Mouse (Mus musculus): ENCODE data around the gene Thpo. TPM values are rescaled to one million over a fixed set of nuclear protein-coding genes. Genes with fewer than 3 reads are reported as not detected.

Gene Thpo
- total and polyA plus RNA-seq, 2 experiments from 2014 or later = 1.0 to 1.6 TPM

- 93% methylated on average over 21 of the region's 21 CpGs for WGBS
These were observed 25.9 kb downstream of the Thpo start for GRCm38 (mm10) chr16:20708220-20708938.

GRCm38 (mm10) chr16:20706407-20707055 is 27.8 kb downstream of the Thpo start:
- H3K9me3 ChIP-seq (ENCODE audit: low read length) = no peaks in the 10 kb centered on the region
- peaks cover 21% of the 10 kb centered on the region; the same call in 1 of the 2 replicates for H3K36me3 ChIP-seq (ENCODE audit: insufficient read depth, low read length)
- ATAC-seq = no peak
- no peak overlapping the region for H3K27ac ChIP-seq
- no peak overlapping the region for H3K9ac ChIP-seq (replicated peaks; ENCODE audit: low read length)
- H3K4me2 ChIP-seq (ENCODE audit: low read depth, low read length) = no peak overlapping the region
- H3K4me3 ChIP-seq (ENCODE audit: low read length) = no peak overlapping the region
- no peak for TF ChIP-seq CTCF (IDR thresholded peaks at IDR 0.05; ENCODE audit: low read depth)
- H3K4me1 ChIP-seq (ENCODE audit: insufficient read depth, low read length) = peaks cover 12% of the 10 kb centered on the region; the same call in 1 of the 2 replicates
- H3K27me3 ChIP-seq (ENCODE audit: insufficient read depth, low read length) = no peaks in the 10 kb centered on the region
- no peak for DNase-seq (ENCODE audit: low spot score)
- 89% methylated on average over 2 of the region's 2 CpGs for WGBS

More at GRCm38 (mm10) chr16:20708220-20708938, 25.9 kb downstream of the Thpo start:
- DNase-seq (ENCODE audit: low spot score) (no peak), ATAC-seq (peak; percentile 11; the same call in 1 of the 2 replicates)
- H3K4me2 ChIP-seq (ENCODE audit: low read depth, low read length) = no peak overlapping the region
- no peaks in the 10 kb centered on the region for H3K4me1 ChIP-seq (ENCODE audit: insufficient read depth, low read length)
- H3K4me3 ChIP-seq (ENCODE audit: low read length) = no peak overlapping the region
- H3K9ac ChIP-seq (replicated peaks; ENCODE audit: low read length) = no peak overlapping the region
- H3K27ac ChIP-seq = no peak overlapping the region
- no peaks in the 10 kb centered on the region for H3K27me3 ChIP-seq (ENCODE audit: insufficient read depth, low read length)
- H3K9me3 ChIP-seq (ENCODE audit: low read length) = no peaks in the 10 kb centered on the region
- peaks cover 27% of the 10 kb centered on the region; the same call in 1 of the 2 replicates for H3K36me3 ChIP-seq (ENCODE audit: insufficient read depth, low read length)
- no peak for TF ChIP-seq CTCF (IDR thresholded peaks at IDR 0.05; ENCODE audit: low read depth)

DNA sequence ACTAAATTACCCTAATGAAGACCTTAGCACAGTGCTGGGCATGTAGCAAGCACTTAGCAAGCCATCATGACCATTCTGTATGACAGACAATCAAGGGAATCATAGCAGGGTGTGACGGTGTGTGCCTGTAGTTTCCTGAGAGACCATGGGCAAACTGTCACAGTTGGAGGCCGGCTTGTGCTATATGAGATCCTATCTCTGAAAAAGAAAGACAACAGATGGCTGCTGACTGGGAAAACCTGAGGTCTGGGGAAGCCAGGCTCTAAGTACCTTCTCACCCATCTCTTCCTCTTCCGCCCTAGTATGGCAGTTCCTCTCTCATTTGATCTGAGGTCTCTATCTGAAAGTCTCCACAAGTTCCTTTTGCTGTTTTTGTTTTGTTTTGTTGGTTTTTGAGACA is 28.5 kb downstream of the Thpo start:
- WGBS = 60% methylated on average over 3 of the region's 3 CpGs
- H3K27ac ChIP-seq = no peak overlapping the region
- H3K36me3 ChIP-seq (ENCODE audit: insufficient read depth, low read length) = peaks cover 18% of the 10 kb centered on the region; the same call in 1 of the 2 replicates
- DNase-seq (ENCODE audit: low spot score) (no peak), ATAC-seq (no peak)
- no peak overlapping the region for H3K4me3 ChIP-seq (ENCODE audit: low read length)
- no peak overlapping the region for H3K4me2 ChIP-seq (ENCODE audit: low read depth, low read length)
- no peaks in the 10 kb centered on the region for H3K9me3 ChIP-seq (ENCODE audit: low read length)
- H3K4me1 ChIP-seq (ENCODE audit: insufficient read depth, low read length) = peaks cover 14% of the 10 kb centered on the region; the same call in 1 of the 2 replicates
- no peak for TF ChIP-seq CTCF (IDR thresholded peaks at IDR 0.05; ENCODE audit: low read depth)
- H3K9ac ChIP-seq (replicated peaks; ENCODE audit: low read length) = no peak overlapping the region
- H3K27me3 ChIP-seq (ENCODE audit: insufficient read depth, low read length) = no peaks in the 10 kb centered on the region

DNA sequence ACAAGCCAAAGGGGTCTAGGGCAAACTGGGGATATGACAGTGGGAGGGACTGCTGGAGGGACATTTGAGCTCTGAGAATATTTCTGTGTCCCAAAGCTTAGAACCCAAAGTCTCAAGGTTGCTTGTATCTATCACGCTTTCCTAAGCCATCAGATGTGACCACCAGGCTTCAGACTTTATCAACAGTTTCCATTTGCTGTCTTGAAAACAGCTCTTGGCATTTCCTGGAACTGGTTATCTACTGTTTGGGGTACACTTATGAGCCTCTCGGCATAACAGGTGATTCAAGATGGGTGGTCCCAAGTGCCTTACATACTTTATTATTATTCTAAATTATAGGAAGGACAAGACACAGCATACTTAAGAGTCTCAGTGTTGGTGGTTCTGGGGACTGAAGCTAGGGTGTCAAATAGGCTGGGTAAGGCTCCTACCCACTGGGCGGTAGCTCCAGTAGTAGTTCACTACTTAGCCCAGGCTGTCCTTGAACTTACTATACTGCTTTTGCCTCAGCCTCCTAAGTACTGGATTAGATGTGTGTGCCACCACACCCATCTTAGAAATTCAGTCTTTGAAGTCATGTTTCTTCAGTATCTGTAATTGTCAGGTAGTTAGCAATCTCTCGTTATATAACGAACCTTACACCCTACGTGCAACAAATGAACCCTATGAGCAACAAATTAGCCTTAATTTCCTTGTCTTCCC is 30.5 kb downstream of the Thpo start:
- H3K9ac ChIP-seq (replicated peaks; ENCODE audit: low read length) = no peak overlapping the region
- ATAC-seq (no peak), DNase-seq (ENCODE audit: low spot score) (no peak)
- no peaks in the 10 kb centered on the region for H3K9me3 ChIP-seq (ENCODE audit: low read length)
- no peak overlapping the region for H3K27ac ChIP-seq
- H3K27me3 ChIP-seq (ENCODE audit: insufficient read depth, low read length) = no peaks in the 10 kb centered on the region
- no peak overlapping the region for H3K4me2 ChIP-seq (ENCODE audit: low read depth, low read length)
- peaks cover 14% of the 10 kb centered on the region; the same call in 1 of the 2 replicates for H3K4me1 ChIP-seq (ENCODE audit: insufficient read depth, low read length)
- no peak for TF ChIP-seq CTCF (IDR thresholded peaks at IDR 0.05; ENCODE audit: low read depth)
- WGBS = 94% methylated on average over 6 of the region's 6 CpGs
- H3K36me3 ChIP-seq (ENCODE audit: insufficient read depth, low read length) = peaks cover 25% of the 10 kb centered on the region; the same call in 1 of the 2 replicates
- no peak overlapping the region for H3K4me3 ChIP-seq (ENCODE audit: low read length)

GRCm38 (mm10) chr16:20703071-20703470 is 31.2 kb downstream of the Thpo start:
- TF ChIP-seq CTCF (IDR thresholded peaks at IDR 0.05; ENCODE audit: low read depth) = no peak
- WGBS = 88% methylated on average over 10 of the region's 10 CpGs
- Histone ChIP-seq H3K9me3 (ENCODE audit: low read length) (no peaks in the 10 kb centered on the region), H3K27me3 (ENCODE audit: insufficient read depth, low read length) (no peaks in the 10 kb centered on the region), H3K9ac (replicated peaks; ENCODE audit: low read length) (no peak overlapping the region), H3K4me3 (ENCODE audit: low read length) (no peak overlapping the region), H3K4me2 (ENCODE audit: low read depth, low read length) (no peak overlapping the region), H3K27ac (0 out of 2 replicates have a peak overlapping the region, but pooled peaks have one; percentile 64), H3K36me3 (ENCODE audit: insufficient read depth, low read length) (peaks cover 25% of the 10 kb centered on the region; the same call in 1 of the 2 replicates), H3K4me1 (ENCODE audit: insufficient read depth, low read length) (peaks cover 14% of the 10 kb centered on the region; the same call in 1 of the 2 replicates)
- DNase-seq (ENCODE audit: low spot score) (no peak), ATAC-seq (no peak)

GRCm38 (mm10) chr16:20702522-20702893 is 31.8 kb downstream of the Thpo start:
- Histone ChIP-seq H3K27me3 (ENCODE audit: insufficient read depth, low read length) (no peaks in the 10 kb centered on the region), H3K4me2 (ENCODE audit: low read depth, low read length) (no peak overlapping the region), H3K9ac (replicated peaks; ENCODE audit: low read length) (peak overlapping the region; percentile 18), H3K4me1 (ENCODE audit: insufficient read depth, low read length) (peaks cover 14% of the 10 kb centered on the region; the same call in 1 of the 2 replicates), H3K9me3 (ENCODE audit: low read length) (no peaks in the 10 kb centered on the region), H3K4me3 (ENCODE audit: low read length) (no peak overlapping the region), H3K36me3 (ENCODE audit: insufficient read depth, low read length) (peaks cover 25% of the 10 kb centered on the region; the same call in 1 of the 2 replicates), H3K27ac (peak overlapping the region; percentile 64; the same call in 1 of the 2 replicates)
- WGBS = 6% methylated on average over 8 of the region's 8 CpGs
- ATAC-seq (peak; percentile 80), DNase-seq (ENCODE audit: low spot score) (peak; percentile 85)
- TF ChIP-seq CTCF (IDR thresholded peaks at IDR 0.05; ENCODE audit: low read depth) = peak; percentile 85
